Mouse (Mus musculus) cerebellum, postnatal 25 days (tissue): ENCODE data around the gene Gm3285.

Source experiments
- DNase-seq, 2 experiments: peaks; one replicate each; pipeline ENCODE4 v3.0.0; 2021; ENCODE audit warnings: mixed read lengths in 2 of 2

The Gm3285 gene

DNA sequence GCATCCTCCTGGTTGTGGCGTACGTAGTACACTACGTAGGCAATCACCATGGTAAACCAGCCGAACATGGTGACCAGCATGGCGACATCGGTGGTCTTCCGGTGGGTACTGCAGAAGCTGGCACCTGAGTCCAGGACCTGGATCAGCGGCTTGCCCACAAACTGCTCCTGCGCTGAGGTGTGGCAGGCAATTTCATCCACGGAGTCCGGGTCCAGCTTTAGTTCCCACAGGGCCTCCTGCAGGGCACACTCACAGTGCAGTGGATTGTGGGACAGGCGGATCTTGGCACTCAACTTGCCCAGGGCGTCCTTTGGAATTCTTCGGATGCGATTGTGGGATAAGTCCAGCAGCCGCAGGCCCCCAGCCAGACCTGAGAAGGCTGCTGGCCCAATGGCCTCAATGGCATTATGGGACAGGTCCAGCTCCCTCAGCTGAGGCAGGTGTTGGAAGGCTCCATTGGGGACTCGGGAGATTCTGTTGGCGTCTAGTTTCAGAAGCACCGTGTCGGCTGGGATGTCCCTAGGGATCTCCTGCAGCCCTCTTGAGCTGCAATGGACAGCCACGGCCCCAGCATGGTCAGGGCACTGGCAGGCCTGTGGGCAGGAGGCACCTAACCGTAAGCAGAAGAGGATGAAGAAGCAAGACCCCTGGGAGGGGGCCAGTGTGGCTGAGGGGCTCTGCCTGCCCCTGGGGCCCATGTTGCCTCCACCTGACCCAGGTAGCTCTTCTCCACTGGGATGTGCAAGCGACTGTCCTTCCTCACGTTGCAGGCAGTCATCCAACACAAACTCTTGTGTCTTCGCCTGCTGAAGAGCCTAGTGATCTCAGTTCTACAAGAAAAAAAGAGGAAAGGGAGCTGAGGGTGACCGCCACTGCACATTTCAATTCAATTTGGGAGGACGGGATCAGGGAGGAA lies 39.4 kb downstream of the Gm3285 start:
- DNase-seq, result no peak

DNA sequence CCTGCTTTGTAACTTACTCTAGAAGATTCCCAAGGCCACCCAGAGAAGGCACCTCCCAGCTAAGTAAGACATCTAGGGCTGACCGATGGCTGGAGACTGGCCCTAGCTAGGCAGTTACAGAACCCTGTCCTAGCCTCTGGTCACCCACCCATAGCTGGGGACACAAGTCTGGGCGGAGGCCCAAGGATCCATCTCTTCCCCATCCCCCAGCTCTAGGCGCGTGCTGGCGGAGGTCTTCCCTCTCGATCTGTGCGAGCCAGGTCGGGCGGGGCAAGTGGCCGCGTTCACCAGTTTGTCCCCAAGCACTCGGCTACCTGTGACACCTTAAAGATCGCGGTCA lies 40.1 kb downstream of the Gm3285 start:
- no peak for DNase-seq

DNA sequence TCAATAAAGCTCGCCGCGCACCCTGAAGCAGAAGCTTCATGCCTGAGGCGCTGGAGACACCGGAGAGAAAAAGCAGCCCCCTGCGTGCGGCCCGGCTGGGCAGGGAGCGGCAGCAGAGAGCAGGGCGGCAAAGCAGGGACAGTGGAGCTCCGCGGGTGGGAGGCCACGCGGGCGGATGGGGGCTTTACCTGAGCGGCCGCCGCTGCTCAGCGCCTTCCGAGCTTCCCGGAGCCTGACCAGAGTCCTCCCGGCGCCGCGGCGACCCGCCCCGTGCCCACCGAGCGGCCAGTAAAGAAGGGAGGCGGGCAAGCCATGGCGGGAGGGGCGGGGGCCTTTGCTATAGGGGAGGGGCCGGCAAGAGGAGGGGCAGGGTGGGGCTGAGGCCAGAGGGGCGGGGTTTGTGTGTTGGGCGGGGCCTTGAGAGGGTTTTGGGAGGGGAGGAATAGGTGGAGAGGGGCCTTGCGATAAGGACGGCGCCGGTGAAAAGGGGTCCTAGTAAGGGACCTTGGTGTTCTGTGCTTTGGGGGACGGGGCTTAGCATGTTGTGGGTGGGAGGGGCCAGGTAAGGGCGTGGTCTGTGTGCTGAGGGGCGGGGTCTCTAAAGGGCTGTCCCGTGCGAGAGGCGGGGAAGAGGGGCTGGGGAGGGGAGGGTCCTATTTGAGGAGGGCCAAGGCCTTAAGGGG lies 40.6 kb downstream of the Gm3285 start, which contains the start of gene Lrrc3:
Gene Lrrc3 (minus strand): TSS at position 326 of the 683 bp plus-strand sequence.
- DNase-seq, result peak; percentile 74 to 82

GRCm38 (mm10) chr10:77902894-77903715 lies 41.3 kb downstream of the Gm3285 start:
- peak; percentile 67 to 80 for DNase-seq
